Mouse (Mus musculus) NIH3T3 (cell line): Measurements from ENCODE around the gene Mlkl.

ENCODE experiments used
- DNase-seq: peaks from one replicate; pipeline ENCODE4 v3.0.0-alpha.2; 2012; ENCODE audit warnings: low read depth

Gene Mlkl

DNA sequence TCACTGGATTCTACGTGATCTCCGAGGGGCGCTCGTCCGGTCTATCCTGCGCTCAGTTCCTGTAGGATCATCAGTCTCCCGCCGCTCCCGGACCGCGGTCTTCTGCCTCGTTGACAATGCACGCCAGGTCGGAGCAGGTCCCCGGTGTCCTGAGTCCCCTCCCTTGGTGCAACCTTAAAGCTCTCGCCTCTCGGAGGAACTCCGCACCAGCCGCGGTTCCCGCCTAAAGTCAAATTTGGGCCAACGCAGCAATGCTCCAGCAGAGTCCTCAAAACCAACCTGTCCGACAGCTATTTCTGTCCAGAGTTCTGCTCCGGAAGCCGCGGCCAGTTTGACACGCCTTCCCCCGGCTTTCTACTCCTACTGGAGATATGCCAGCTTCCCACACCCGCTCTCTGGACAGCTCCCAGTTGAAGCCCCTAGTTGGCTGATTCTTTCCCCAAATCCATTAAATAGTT, at the start of gene Mlkl:
Gene Mlkl (minus strand): TSS at position 288 of the 458 bp plus-strand sequence.
- peak; percentile 83 for DNase-seq

GRCm38 (mm10) chr8:111385915-111386314, 47.9 kb upstream of the Mlkl start:
- no peak for DNase-seq

GRCm38 (mm10) chr8:111384628-111385027, 46.7 kb upstream of the Mlkl start:
- no peak for DNase-seq

GRCm38 (mm10) chr8:111375192-111375591, 37.2 kb upstream of the Mlkl start:
- no peak for DNase-seq

GRCm38 (mm10) chr8:111369711-111370110, 31.7 kb upstream of the Mlkl start:
- DNase-seq, result peak; percentile 43

- DNase-seq, result no peak
These were observed 29.4 kb upstream of the Mlkl start for GRCm38 (mm10) chr8:111367350-111367749.

- no peak for DNase-seq
These were observed 28.7 kb upstream of the Mlkl start for GRCm38 (mm10) chr8:111366610-111367234.

DNA sequence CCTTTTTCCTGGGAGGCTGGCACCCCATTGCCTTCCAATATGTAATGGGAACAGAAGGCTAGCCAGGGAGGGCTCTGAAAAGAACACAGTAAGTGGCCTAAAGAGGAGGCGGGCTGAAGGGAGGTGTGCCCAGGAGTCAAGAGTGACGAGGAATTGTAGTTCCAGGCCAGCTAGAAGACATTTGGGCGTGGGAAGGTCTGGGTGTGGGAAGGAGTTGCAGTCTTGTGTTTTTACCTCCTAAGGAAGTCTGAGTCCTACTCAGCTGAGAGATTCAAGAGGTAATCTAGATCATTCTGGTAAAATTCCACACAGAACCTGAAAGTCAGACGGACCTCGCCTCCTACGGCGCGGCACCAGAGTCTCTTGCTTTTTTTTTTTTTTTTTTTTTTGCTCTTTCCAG, 25.5 kb upstream of the Mlkl start:
- DNase-seq, result no peak

DNA sequence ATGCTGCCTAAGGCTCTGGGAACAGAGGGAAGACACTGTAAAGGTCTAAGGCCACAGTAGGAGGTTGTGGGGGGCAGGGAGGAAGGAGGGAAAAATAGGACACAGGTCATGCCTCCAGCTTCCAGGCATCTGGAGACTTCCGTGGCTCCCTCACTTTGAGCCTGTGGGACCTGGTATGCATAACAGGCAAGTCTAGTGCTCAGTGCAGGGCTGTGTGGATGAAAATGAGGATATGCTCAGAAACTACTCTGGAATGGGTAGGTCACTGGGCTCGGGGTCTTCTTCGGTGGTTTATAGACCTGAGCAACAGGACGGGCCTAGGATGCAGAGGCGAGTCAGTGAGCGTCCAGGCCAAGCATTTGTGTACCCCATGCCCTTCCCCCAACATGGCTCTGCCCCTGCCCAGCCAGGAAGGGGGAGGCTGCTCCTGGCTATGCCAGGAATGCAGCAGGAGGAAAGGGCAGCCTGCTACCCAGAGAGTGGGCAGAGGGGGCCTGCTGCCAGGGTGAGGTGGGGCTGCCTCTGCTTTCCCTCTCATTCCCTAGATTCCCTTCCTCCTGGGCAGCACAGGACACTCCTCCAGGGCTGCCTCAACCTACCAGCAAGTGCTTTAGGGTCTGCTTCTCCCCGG, 22.7 kb upstream of the Mlkl start:
- peak; percentile 17 for DNase-seq

- peak; percentile 49 for DNase-seq
These were observed 22.0 kb upstream of the Mlkl start for GRCm38 (mm10) chr8:111359936-111360335.

DNA sequence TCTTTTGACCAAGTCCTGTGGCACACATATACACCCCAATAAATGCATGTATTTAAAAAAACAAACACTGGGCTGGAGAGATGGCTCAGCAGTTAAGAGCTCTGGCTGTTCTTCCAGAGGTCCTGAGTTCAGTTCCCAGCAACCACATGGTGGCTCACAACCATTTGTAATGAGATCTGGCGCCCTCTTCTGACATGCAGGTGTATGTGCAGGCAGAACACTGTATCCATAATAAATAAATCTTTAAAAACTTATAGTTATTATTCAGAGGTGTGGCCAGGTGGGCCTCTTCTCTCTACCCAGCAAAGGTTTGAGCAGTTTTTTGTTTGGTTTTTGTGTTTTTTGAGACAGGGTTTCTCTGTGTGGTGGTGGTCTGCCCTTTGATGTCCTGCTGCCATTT, 20.9 kb upstream of the Mlkl start:
- no peak for DNase-seq

DNA sequence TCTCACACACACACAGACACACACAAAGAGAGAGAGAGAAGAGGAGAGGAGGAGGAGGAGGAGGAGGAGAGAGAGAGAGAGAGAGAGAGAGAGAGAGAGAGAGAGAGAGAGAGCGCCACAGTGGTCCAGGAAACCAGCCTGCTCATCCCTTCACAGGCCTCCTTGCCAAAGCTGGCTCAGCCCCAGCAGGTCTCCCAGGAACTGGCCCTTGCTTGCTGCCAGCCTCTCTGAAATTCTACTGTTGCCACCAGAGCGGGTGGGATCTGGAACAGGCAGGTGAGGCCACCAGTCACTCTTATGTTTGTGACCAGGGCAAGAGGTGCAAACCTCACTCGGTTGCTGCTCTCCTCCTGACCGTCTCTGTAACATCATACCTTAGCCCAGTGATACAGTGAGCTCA, 19.5 kb upstream of the Mlkl start:
- no peak for DNase-seq

DNA sequence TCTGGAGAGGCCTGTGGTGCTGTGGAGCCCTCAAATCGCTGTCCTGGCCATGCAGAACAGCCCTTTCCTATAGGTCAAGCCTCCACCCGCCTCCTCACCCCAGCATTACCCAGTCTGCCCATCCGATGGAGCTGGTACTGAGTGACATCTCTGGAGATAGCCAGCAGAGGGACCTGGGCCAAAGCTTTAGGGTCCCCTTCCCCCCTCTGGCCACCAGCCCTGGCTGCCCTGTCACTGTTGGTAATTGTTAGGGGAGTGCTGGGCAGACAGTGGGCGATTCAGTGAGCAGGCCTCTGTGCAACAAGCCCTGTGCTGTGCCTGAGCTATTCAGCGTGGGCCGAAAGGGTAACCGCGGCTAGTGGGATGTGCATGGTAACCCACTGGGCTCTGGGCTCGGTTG, 15.5 kb upstream of the Mlkl start:
- DNase-seq, result no peak

DNA sequence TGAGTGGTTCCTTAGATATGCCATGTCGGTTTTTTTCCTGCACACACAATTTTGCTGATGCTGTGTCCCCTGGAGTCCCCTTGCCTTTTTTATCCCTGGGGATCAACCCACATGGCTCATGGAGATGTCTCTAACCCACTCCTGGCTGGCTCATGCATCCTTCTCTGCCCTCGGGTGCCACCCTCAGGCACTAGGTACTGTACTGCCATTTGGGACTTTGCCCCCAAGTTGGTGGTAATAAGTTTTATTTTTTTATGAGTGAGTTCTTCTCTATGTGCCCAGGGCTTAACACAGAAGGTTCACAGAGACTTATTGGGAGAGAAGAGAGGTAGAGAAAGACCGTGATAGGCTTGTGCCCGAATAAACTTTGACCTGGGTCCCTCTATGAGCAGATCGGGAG, 14.3 kb upstream of the Mlkl start:
- no peak for DNase-seq

DNA sequence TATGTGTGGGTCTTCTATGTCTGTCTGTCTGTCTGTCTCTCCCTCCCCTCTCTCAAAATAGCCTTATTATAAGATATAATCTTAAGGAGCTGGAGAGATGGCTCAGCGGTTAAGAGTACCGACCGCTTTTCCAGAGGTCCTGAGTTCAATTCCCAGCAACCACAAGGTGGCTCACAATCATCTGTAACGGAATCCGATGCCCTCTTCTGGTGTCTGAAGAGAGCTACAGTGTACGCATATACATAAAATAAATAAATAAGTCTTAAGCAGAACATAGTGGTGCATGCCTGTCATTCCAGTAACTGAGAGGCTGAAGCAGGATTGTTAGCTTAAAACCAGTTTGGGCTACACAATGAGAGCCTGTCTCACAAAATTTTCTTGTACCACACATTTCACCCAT, 12.6 kb upstream of the Mlkl start:
- DNase-seq, result peak; percentile 31

GRCm38 (mm10) chr8:111343225-111343624, 5.2 kb upstream of the Mlkl start:
- peak; percentile 94 for DNase-seq

DNA sequence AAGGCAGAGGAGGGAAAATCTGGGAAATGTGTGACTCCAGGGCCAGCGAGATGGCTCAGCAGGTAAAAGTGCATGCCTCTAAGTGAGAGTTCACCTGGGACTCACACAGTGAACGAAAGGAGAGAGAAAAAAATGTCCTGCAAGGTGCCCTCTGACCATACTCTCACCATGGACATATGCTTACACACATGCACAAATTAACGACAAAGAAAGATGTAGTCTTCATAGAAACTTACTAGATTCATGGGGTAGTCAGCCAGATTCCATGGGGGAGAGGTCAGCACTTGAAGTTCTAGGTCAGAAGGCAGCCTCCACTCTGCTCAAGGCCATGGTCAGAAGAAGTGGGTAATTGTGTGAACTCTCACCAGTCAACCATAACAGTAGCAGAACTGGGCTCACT, 2.2 kb upstream of the Mlkl start:
- DNase-seq, result no peak

GRCm38 (mm10) chr8:111338370-111339208, 612 bp upstream of the Mlkl start:
- no peak for DNase-seq

GRCm38 (mm10) chr8:111337311-111337889, 577 bp downstream of the Mlkl start:
- DNase-seq, result peak; percentile 58

GRCm38 (mm10) chr8:111336692-111337091, 1.3 kb downstream of the Mlkl start:
- peak; percentile 24 for DNase-seq

- DNase-seq, result no peak
These were observed 12.7 kb downstream of the Mlkl start for GRCm38 (mm10) chr8:111325222-111325790.

- DNase-seq, result no peak
These were observed 23.2 kb downstream of the Mlkl start for GRCm38 (mm10) chr8:111314729-111315128.
